Mouse (Mus musculus) cortical plate, adult 2 months (tissue): Measurements from ENCODE around the gene Gprasp2. TPM values are rescaled to one million over a fixed set of nuclear protein-coding genes. Genes with fewer than 3 reads are reported as not detected.
"Not testable (repeated sequence)": the region's sequence is repeated elsewhere in the genome, so short reads cannot be mapped to it uniquely, and the experiment has no call there.

Experiments used
- H3K27ac ChIP-seq: fragments of 200-500 bp; 2 replicates; pipeline ENCODE4 v1.5.1; 2012; ENCODE audit warnings: low read length, control low read depth, inconsistent platforms; ENCODE audit not compliant: insufficient read depth
- H3K4me1 ChIP-seq: fragments of 200-500 bp; 2 replicates; pipeline ENCODE4 v1.6.1; 2011; ENCODE audit warnings: low read length; ENCODE audit not compliant: control insufficient read depth, insufficient read depth
- H3K4me3 ChIP-seq: fragments of 200-500 bp; 2 replicates; pipeline ENCODE4 v1.5.1; 2011; ENCODE audit warnings: mild to moderate bottlenecking, low read length, control low read depth; ENCODE audit not compliant: insufficient read depth
- CTCF ChIP-seq: fragments of 200-500 bp; IDR thresholded peaks from 2 replicates; pipeline ENCODE4 v1.5.1; 2011; ENCODE audit warnings: mild to moderate bottlenecking, control low read depth, low read length; ENCODE audit not compliant: insufficient read depth; ENCODE audit errors: extremely low read depth
- POLR2A ChIP-seq: fragments of 200-500 bp; IDR thresholded peaks from 2 replicates; pipeline ENCODE4 v1.6.1; 2011; ENCODE audit warnings: mild to moderate bottlenecking, low read length, control low read depth; ENCODE audit not compliant: insufficient read depth; ENCODE audit errors: extremely low read depth
- polyA plus RNA-seq: library from polyadenylated mRNA; depleted of rRNA; stranded (reverse); fragments of >200 nt; gene quantifications from 2 replicates; pipeline ENCODE4 v1.2.3, GENCODE M21; 2012; rRNA removed

Gene Gprasp2
- polyA plus RNA-seq, 1 experiment = 91.8 TPM

GRCm38 (mm10) chrX:135837896-135838295 lies 938 bp upstream of the Gprasp2 start:
- no peak overlapping the region for H3K4me3 ChIP-seq
- H3K27ac ChIP-seq = no peak overlapping the region
- TF ChIP-seq CTCF (no peak), POLR2A (no peak)
- no peaks in the 10 kb centered on the region for H3K4me1 ChIP-seq

GRCm38 (mm10) chrX:135839397-135840391 lies 860 bp downstream of the Gprasp2 start:
- peak; percentile 16; the same call in 1 of the 2 replicates for TF ChIP-seq CTCF
- H3K4me3 ChIP-seq = peak overlapping the region; percentile 63
- H3K27ac ChIP-seq = peak overlapping the region; percentile 88
- not testable (repeated sequence) for H3K4me1 ChIP-seq

- not testable (repeated sequence) for H3K4me1 ChIP-seq, H3K4me3 ChIP-seq, H3K27ac ChIP-seq
Measured at GRCm38 (mm10) chrX:135866806-135867205, 28.0 kb downstream of the Gprasp2 start.

GRCm38 (mm10) chrX:135876679-135877078 lies 37.8 kb downstream of the Gprasp2 start:
- H3K27ac ChIP-seq = no peak overlapping the region
- H3K4me1 ChIP-seq = no peaks in the 10 kb centered on the region
- no peak overlapping the region for H3K4me3 ChIP-seq
- TF ChIP-seq POLR2A (no peak), CTCF (no peak)

GRCm38 (mm10) chrX:135879626-135880025 lies 40.8 kb downstream of the Gprasp2 start:
- Histone ChIP-seq H3K4me1 (no peaks in the 10 kb centered on the region), H3K27ac (no peak overlapping the region), H3K4me3 (no peak overlapping the region)
- TF ChIP-seq CTCF = no peak
- no peak for TF ChIP-seq POLR2A

GRCm38 (mm10) chrX:135885411-135886233 lies 46.8 kb downstream of the Gprasp2 start:
- Histone ChIP-seq H3K4me3 (peak overlapping the region; percentile 58), H3K27ac (peak overlapping the region; percentile 83)
- peak; percentile 54; the same call in 1 of the 2 replicates for TF ChIP-seq POLR2A
- no peak for TF ChIP-seq CTCF

GRCm38 (mm10) chrX:135886234-135886585 lies 47.4 kb downstream of the Gprasp2 start:
- no peak for TF ChIP-seq POLR2A
- no peak for TF ChIP-seq CTCF
- H3K4me3 ChIP-seq = peak overlapping the region; percentile 58
- H3K4me1 ChIP-seq = no peaks in the 10 kb centered on the region
- H3K27ac ChIP-seq = no peak overlapping the region

More at GRCm38 (mm10) chrX:135885411-135886233, 46.8 kb downstream of the Gprasp2 start:
- no peaks in the 10 kb centered on the region for H3K4me1 ChIP-seq

Other genes with a start within 250 kb of the Gprasp2 start
- gene Nxf7, start 240.3 kb upstream of the Gprasp2 start, polyA plus RNA-seq = 4.3 and 6.4 TPM in 2 replicates
- not detected in 2 replicates for gene Prame, start 211.3 kb upstream of the Gprasp2 start, polyA plus RNA-seq
- not detected in 2 replicates for gene Tcp11x2, start 145.2 kb upstream of the Gprasp2 start, polyA plus RNA-seq
- not detected in 2 replicates for gene Tmsb15a, start 113.8 kb upstream of the Gprasp2 start, polyA plus RNA-seq
- gene Armcx5, start 96.3 kb upstream of the Gprasp2 start, polyA plus RNA-seq = 20.8 and 23.2 TPM in 2 replicates
- 181 and 198 TPM in 2 replicates for gene Gprasp1, start 96.3 kb upstream of the Gprasp2 start, polyA plus RNA-seq
- 41.7 and 42.0 TPM in 2 replicates for gene Bhlhb9, start 41.4 kb upstream of the Gprasp2 start, polyA plus RNA-seq
- 79.4 and 82.0 TPM in 2 replicates for gene Arxes2, start 154.8 kb downstream of the Gprasp2 start, polyA plus RNA-seq
- 16.7 and 17.4 TPM in 2 replicates for gene Arxes1, start 194.3 kb downstream of the Gprasp2 start, polyA plus RNA-seq
- gene Bex2, start 229.2 kb downstream of the Gprasp2 start, polyA plus RNA-seq = 326 and 347 TPM in 2 replicates
- 0.09 and 0.23 TPM in 2 replicates for gene Nxf3, start 246.2 kb downstream of the Gprasp2 start, polyA plus RNA-seq